Mouse (Mus musculus) lung, adult 2 months (tissue): ENCODE measurements around the gene Pcsk5. TPM values are rescaled to one million over a fixed set of nuclear protein-coding genes. Genes with fewer than 3 reads are reported as not detected.

Source experiments
- DNase-seq: peaks from one replicate; pipeline ENCODE4 v3.0.0; 2022
- H3K4me1 ChIP-seq: fragments of 200-500 bp; 2 replicates; pipeline ENCODE4 v1.6.1; 2011; ENCODE audit warnings: low read length; ENCODE audit not compliant: control insufficient read depth, insufficient read depth
- H3K4me3 ChIP-seq: fragments of 200-500 bp; replicated peaks from 2 replicates; pipeline ENCODE3; 2011; ENCODE audit warnings: low read depth, mild to moderate bottlenecking, control low read depth, low read length; ENCODE audit errors: extremely low read depth
- CTCF ChIP-seq: fragments of 200-500 bp; IDR thresholded peaks from 2 replicates; pipeline ENCODE4 v1.5.1; 2011; ENCODE audit warnings: mild to moderate bottlenecking, low read length, control low read depth; ENCODE audit not compliant: insufficient read depth
- POLR2A ChIP-seq: fragments of 200-500 bp; IDR thresholded peaks from 2 replicates; pipeline ENCODE4 v1.6.1; 2011; ENCODE audit warnings: low read depth, mild to moderate bottlenecking, control low read depth, low read length, borderline replicate concordance; ENCODE audit errors: extremely low read depth
- WGBS: fragments of 180-500 bp; shearing (Covaris S2); methylation state at CpG from one replicate; pipeline ENCODE4 v1.1.7; 2018; 5-methylcytosine and 5-hydroxymethylcytosine counted together
- polyA plus RNA-seq: library from polyadenylated mRNA; depleted of rRNA; stranded (reverse); fragments of >200 nt; gene quantifications from 2 replicates; pipeline ENCODE4 v1.2.3, GENCODE M21; 2012

Pcsk5 gene
- polyA plus RNA-seq, 1 experiment = 11.2 TPM

- H3K4me3 ChIP-seq = no peak overlapping the region
- TF ChIP-seq CTCF = no peak
- TF ChIP-seq POLR2A = no peak
- DNase-seq = peak; percentile 4
- no peaks in the 10 kb centered on the region; the same call in 1 of the 2 replicates for H3K4me1 ChIP-seq
- WGBS = 68% methylated on average over 7 of the region's 7 CpGs
These were observed 159.1 kb downstream of the Pcsk5 start for GRCm38 (mm10) chr19:17678371-17678770.

- 86% methylated on average over 3 of the region's 3 CpGs for WGBS
- no peak for DNase-seq
These were observed 174.8 kb downstream of the Pcsk5 start for GRCm38 (mm10) chr19:17662676-17663075.

GRCm38 (mm10) chr19:17662271-17662670, 175.2 kb downstream of the Pcsk5 start:
- H3K4me1 ChIP-seq = no peaks in the 10 kb centered on the region
- TF ChIP-seq CTCF = no peak
- no peak for TF ChIP-seq POLR2A
- H3K4me3 ChIP-seq = no peak overlapping the region
- no peak for DNase-seq
- WGBS = 83% methylated on average over 6 of the region's 6 CpGs

More at GRCm38 (mm10) chr19:17662676-17663075, 174.8 kb downstream of the Pcsk5 start:
- H3K4me1 ChIP-seq = no peaks in the 10 kb centered on the region
- H3K4me3 ChIP-seq = no peak overlapping the region
- no peak for TF ChIP-seq POLR2A
- no peak for TF ChIP-seq CTCF

GRCm38 (mm10) chr19:17659321-17659720, 178.1 kb downstream of the Pcsk5 start:
- 82% methylated on average over 3 of the region's 3 CpGs for WGBS
- TF ChIP-seq POLR2A (no peak), CTCF (no peak)
- H3K4me1 ChIP-seq = no peaks in the 10 kb centered on the region
- H3K4me3 ChIP-seq = no peak overlapping the region
- no peak for DNase-seq

GRCm38 (mm10) chr19:17650831-17651502, 186.5 kb downstream of the Pcsk5 start:
- 39% methylated on average over 5 of the region's 5 CpGs for WGBS
- TF ChIP-seq CTCF (no peak), POLR2A (no peak)
- Histone ChIP-seq H3K4me3 (no peak overlapping the region), H3K4me1 (no peaks in the 10 kb centered on the region; the same call in none of the 2 replicates)
- DNase-seq = no peak

GRCm38 (mm10) chr19:17649967-17650366, 187.5 kb downstream of the Pcsk5 start:
- 71% methylated on average over 3 of the region's 3 CpGs for WGBS
- no peak for TF ChIP-seq POLR2A
- no peaks in the 10 kb centered on the region; the same call in none of the 2 replicates for H3K4me1 ChIP-seq
- no peak for DNase-seq
- H3K4me3 ChIP-seq = no peak overlapping the region

GRCm38 (mm10) chr19:17643128-17643797, 194.2 kb downstream of the Pcsk5 start:
- 47% methylated on average over 3 of the region's 3 CpGs for WGBS
- Histone ChIP-seq H3K4me3 (no peak overlapping the region), H3K4me1 (no peaks in the 10 kb centered on the region; the same call in none of the 2 replicates)
- no peak for DNase-seq
- TF ChIP-seq CTCF (no peak), POLR2A (no peak)

GRCm38 (mm10) chr19:17635984-17636383, 201.4 kb downstream of the Pcsk5 start:
- DNase-seq = no peak
- Histone ChIP-seq H3K4me1 (no peaks in the 10 kb centered on the region), H3K4me3 (no peak overlapping the region)
- TF ChIP-seq CTCF (no peak), POLR2A (no peak)
- WGBS = 48% methylated on average over 6 of the region's 6 CpGs

GRCm38 (mm10) chr19:17615646-17616045, 221.8 kb downstream of the Pcsk5 start:
- Histone ChIP-seq H3K4me1 (no peaks in the 10 kb centered on the region), H3K4me3 (no peak overlapping the region)
- no peak for DNase-seq
- TF ChIP-seq CTCF (no peak), POLR2A (no peak)
- 63% methylated on average over 4 of the region's 4 CpGs for WGBS

GRCm38 (mm10) chr19:17606510-17606909, 230.9 kb downstream of the Pcsk5 start:
- 76% methylated on average over 1 of the region's 1 CpGs for WGBS
- TF ChIP-seq CTCF = no peak
- no peak for TF ChIP-seq POLR2A
- H3K4me1 ChIP-seq = no peaks in the 10 kb centered on the region
- DNase-seq = no peak
- no peak overlapping the region for H3K4me3 ChIP-seq

GRCm38 (mm10) chr19:17606093-17606492, 231.3 kb downstream of the Pcsk5 start:
- DNase-seq = no peak
- 81% methylated on average over 2 of the region's 2 CpGs for WGBS
- no peak overlapping the region for H3K4me3 ChIP-seq
- H3K4me1 ChIP-seq = no peaks in the 10 kb centered on the region
- no peak for TF ChIP-seq CTCF
- no peak for TF ChIP-seq POLR2A
